Mouse (Mus musculus) liver, embryonic 14.5 days (tissue): ENCODE results near the gene Shisa8. TPM values are rescaled to one million over a fixed set of nuclear protein-coding genes. Genes with fewer than 3 reads are reported as not detected.
A peak's percentile ranks its signal among the peaks of the same experiment; 100 is the strongest.

Experiments used
- ATAC-seq: fragments of 200-750 bp; cut with Nextera tagmentation; 2 replicates; pipeline ENCODE4 v1.8.0; 2017; ENCODE audit warnings: moderate number of reproducible peaks, mild to moderate bottlenecking, moderate library complexity; ENCODE audit not compliant: insufficient read depth
- DNase-seq, 3 experiments: peaks; one replicate each; pipeline ENCODE4 v3.0.0-alpha.2; 2012 to 2013; ENCODE audit warnings: low read depth in 3 of 3, low spot score in 3 of 3
- H3K27ac ChIP-seq: fragments of 300-500 bp; sonication (generic); 2 replicates; pipeline ENCODE4 v1.5.1; 2014; ENCODE audit warnings: moderate library complexity, mild to moderate bottlenecking, control low read depth, inconsistent platforms
- H3K27me3 ChIP-seq: fragments of 300-500 bp; sonication (generic); 2 replicates; pipeline ENCODE4 v1.6.1; 2014; ENCODE audit warnings: mild to moderate bottlenecking, low read length, moderate library complexity; ENCODE audit not compliant: control insufficient read depth, insufficient read depth
- H3K36me3 ChIP-seq: fragments of 300-500 bp; sonication (generic); replicated peaks from 2 replicates; pipeline ENCODE4 v1.6.1; 2014; ENCODE audit warnings: low read depth; ENCODE audit not compliant: control insufficient read depth, insufficient read depth
- H3K4me1 ChIP-seq, 2 experiments: fragments of 200-500 bp in 1 of 2; fragments of 300-500 bp in 1 of 2; sonication (generic) in 1 of 2; replicated peaks; 2 replicates each; pipeline ENCODE4 v1.6.1; 2012 to 2014; ENCODE audit warnings: antibody characterized with exemption in 1 of 2, inconsistent platforms in 1 of 2, low read length in 1 of 2; ENCODE audit not compliant: control insufficient read depth in 2 of 2, insufficient read depth in 2 of 2
- H3K4me2 ChIP-seq: fragments of 300-500 bp; sonication (generic); 2 replicates; pipeline ENCODE4 v1.6.1; 2014; ENCODE audit warnings: low read depth, mild to moderate bottlenecking, control low read depth, moderate library complexity
- H3K4me3 ChIP-seq, 2 experiments: fragments of 200-500 bp in 1 of 2; fragments of 300-500 bp in 1 of 2; sonication (generic) in 1 of 2; 2 replicates each; pipeline ENCODE4 v1.5.1; 2012 to 2014; ENCODE audit warnings: low read depth in 2 of 2, low read length in 2 of 2, mild to moderate bottlenecking in 2 of 2, control low read depth in 1 of 2, inconsistent platforms in 1 of 2, moderate library complexity in 1 of 2; ENCODE audit not compliant: insufficient read depth in 1 of 2
- H3K9ac ChIP-seq: fragments of 300-500 bp; sonication (generic); replicated peaks from 2 replicates; pipeline ENCODE4 v1.6.1; 2014; ENCODE audit warnings: mild to moderate bottlenecking, control low read depth, moderate library complexity
- H3K9me3 ChIP-seq: fragments of 300-500 bp; sonication (generic); 2 replicates; pipeline ENCODE4 v1.6.1; 2016; ENCODE audit warnings: low read length, mixed read lengths; ENCODE audit not compliant: control insufficient read depth
- CTCF ChIP-seq: IDR thresholded peaks from 2 replicates; pipeline ENCODE4 v1.5.1; 2016; ENCODE audit warnings: antibody characterized with exemption, low read depth, control low read depth
- EP300 ChIP-seq: IDR thresholded peaks from 2 replicates; pipeline ENCODE4 v1.6.1; 2016; ENCODE audit warnings: antibody characterized with exemption, low read depth
- WGBS: fragments of 180-500 bp; shearing (Covaris S2); extraction: QIAGEN DNeasy Blood & Tissue Kit; methylation state at CpG from one replicate; pipeline ENCODE4 v1.1.7; 2014; ENCODE audit not compliant: insufficient replicate concordance; 5-methylcytosine and 5-hydroxymethylcytosine counted together
- polyA plus RNA-seq, 2 experiments: library from polyadenylated mRNA; depleted of rRNA in 1 of 2; stranded (reverse) in 1 of 2; unstranded in 1 of 2; fragments of >200 nt; fragmentation: Nextera tagmentation in 1 of 2; extraction: Ambion mirVana in 1 of 2; gene quantifications; 2 replicates each; pipeline versions ENCODE4 v1.2.1 to v1.2.3; 2012 to 2014

Shisa8 gene
- polyA plus RNA-seq, 2 experiments: 0.05 to 0.15 TPM

GRCm38 (mm10) chr15:82243311-82243710, 30.7 kb upstream of the Shisa8 start:
- no peak for ATAC-seq
- no peak for DNase-seq
- Histone ChIP-seq H3K9ac (peak overlapping the region; percentile 67), H3K4me2 (peak overlapping the region; percentile 73), H3K27me3 (no peaks in the 10 kb centered on the region), H3K4me3 (peak overlapping the region; percentile 72 to 83), H3K27ac (peak overlapping the region; percentile 43), H3K36me3 (peaks cover 3% of the 10 kb centered on the region; the same call in 1 of the 2 replicates), H3K4me1 (peaks cover 5 to 10% of the 10 kb centered on the region in 2 experiments), H3K9me3 (no peaks in the 10 kb centered on the region)
- WGBS: 66% methylated on average over 3 of the region's 3 CpGs
- no peak for TF ChIP-seq EP300
- TF ChIP-seq CTCF: no peak

GRCm38 (mm10) chr15:82236565-82236964, 23.9 kb upstream of the Shisa8 start:
- TF ChIP-seq CTCF (peak; percentile 99), EP300 (no peak)
- ATAC-seq: peak; percentile 70
- no peaks in the 10 kb centered on the region for H3K27me3 ChIP-seq
- no peaks in the 10 kb centered on the region for H3K9me3 ChIP-seq
- no peak overlapping the region for H3K4me3 ChIP-seq
- H3K36me3 ChIP-seq: peaks cover 3% of the 10 kb centered on the region; the same call in 1 of the 2 replicates
- WGBS: 14% methylated on average over 5 of the region's 5 CpGs
- H3K4me2 ChIP-seq: no peak overlapping the region
- peaks cover 0 to 2% of the 10 kb centered on the region in 2 experiments; a peak in 2 of 4 replicates for H3K4me1 ChIP-seq
- no peak overlapping the region for H3K27ac ChIP-seq
- peak; percentile 55 to 66 (median 63) for DNase-seq
- H3K9ac ChIP-seq: no peak overlapping the region

- H3K9ac ChIP-seq: no peak overlapping the region
- no peak for ATAC-seq
- no peak for DNase-seq
- H3K4me1 ChIP-seq: peaks cover 4 to 8% of the 10 kb centered on the region in 2 experiments
- no peak overlapping the region for H3K4me3 ChIP-seq
- WGBS: 39% methylated on average over 10 of the region's 10 CpGs
- H3K36me3 ChIP-seq: peaks cover 3% of the 10 kb centered on the region; the same call in 1 of the 2 replicates
- no peak overlapping the region for H3K27ac ChIP-seq
- no peak for TF ChIP-seq EP300
- no peak for TF ChIP-seq CTCF
- no peaks in the 10 kb centered on the region for H3K27me3 ChIP-seq
- H3K9me3 ChIP-seq: no peaks in the 10 kb centered on the region
- no peak overlapping the region for H3K4me2 ChIP-seq
Observed at GRCm38 (mm10) chr15:82235661-82236060, 23.0 kb upstream of the Shisa8 start.

GRCm38 (mm10) chr15:82232651-82233050, 20.0 kb upstream of the Shisa8 start:
- TF ChIP-seq CTCF (no peak), EP300 (no peak)
- H3K4me3 ChIP-seq: no peak overlapping the region
- H3K4me1 ChIP-seq: peaks cover 21 to 25% of the 10 kb centered on the region in 2 experiments
- no peak overlapping the region for H3K27ac ChIP-seq
- H3K4me2 ChIP-seq: no peak overlapping the region
- H3K27me3 ChIP-seq: no peaks in the 10 kb centered on the region
- ATAC-seq (no peak), DNase-seq (no peak)
- H3K9me3 ChIP-seq: no peaks in the 10 kb centered on the region
- H3K9ac ChIP-seq: no peak overlapping the region
- no peaks in the 10 kb centered on the region for H3K36me3 ChIP-seq
- WGBS: 77% methylated on average over 4 of the region's 4 CpGs

- ATAC-seq (no peak), DNase-seq (no peak)
- Histone ChIP-seq H3K36me3 (no peaks in the 10 kb centered on the region), H3K27ac (no peak overlapping the region), H3K4me2 (no peak overlapping the region), H3K9ac (no peak overlapping the region), H3K9me3 (no peaks in the 10 kb centered on the region), H3K4me1 (peaks cover 21 to 25% of the 10 kb centered on the region in 2 experiments), H3K4me3 (no peak overlapping the region), H3K27me3 (no peaks in the 10 kb centered on the region)
- WGBS: 71% methylated on average over 11 of the region's 11 CpGs
- TF ChIP-seq CTCF (no peak), EP300 (no peak)
Observed at GRCm38 (mm10) chr15:82231591-82232378, 19.2 kb upstream of the Shisa8 start.
